Mouse (Mus musculus) forebrain, embryonic 13.5 days (tissue): ENCODE measurements at regions not wholly inside any gene's neighbourhood (a gene's known extent, or its start where the extent isn't known, plus 50 kb on each side); places are given as distances from the start of the nearest gene placed in this dataset.

Experiments used
- ATAC-seq: fragments of 200-750 bp; cut with Nextera tagmentation; 2 replicates; pipeline ENCODE4 v1.8.0; 2017
- H3K27ac ChIP-seq: fragments of 300-500 bp; sonication (generic); 2 replicates; pipeline ENCODE4 v1.5.1; 2015; ENCODE audit warnings: inconsistent platforms, mild to moderate bottlenecking, moderate library complexity
- H3K27me3 ChIP-seq: fragments of 300-500 bp; sonication (generic); 2 replicates; pipeline ENCODE4 v1.6.1; 2015; ENCODE audit warnings: mild to moderate bottlenecking, inconsistent platforms
- H3K36me3 ChIP-seq: fragments of 300-500 bp; sonication (generic); 2 replicates; pipeline ENCODE4 v1.6.1; 2015; ENCODE audit warnings: mild to moderate bottlenecking, inconsistent platforms; ENCODE audit not compliant: poor library complexity, severe bottlenecking
- H3K4me1 ChIP-seq: fragments of 300-500 bp; sonication (generic); 2 replicates; pipeline ENCODE4 v1.6.1; 2015; ENCODE audit warnings: inconsistent platforms
- H3K4me2 ChIP-seq: fragments of 300-500 bp; sonication (generic); 2 replicates; pipeline ENCODE4 v1.6.1; 2015; ENCODE audit warnings: inconsistent platforms, mild to moderate bottlenecking, moderate library complexity
- H3K4me3 ChIP-seq: fragments of 300-500 bp; sonication (generic); 2 replicates; pipeline ENCODE4 v1.5.1; 2015; ENCODE audit warnings: mild to moderate bottlenecking, inconsistent platforms
- H3K9ac ChIP-seq: fragments of 300-500 bp; sonication (generic); 2 replicates; pipeline ENCODE4 v1.6.1; 2015; ENCODE audit warnings: mild to moderate bottlenecking, inconsistent platforms
- H3K9me3 ChIP-seq: fragments of 300-500 bp; sonication (generic); replicated peaks from 2 replicates; pipeline ENCODE4 v1.6.1; 2016; ENCODE audit warnings: inconsistent platforms
- WGBS: fragments of 180-500 bp; shearing (Covaris S2); methylation state at CpG from one replicate; pipeline ENCODE4 v1.1.7; 2015; 5-methylcytosine and 5-hydroxymethylcytosine counted together

DNA sequence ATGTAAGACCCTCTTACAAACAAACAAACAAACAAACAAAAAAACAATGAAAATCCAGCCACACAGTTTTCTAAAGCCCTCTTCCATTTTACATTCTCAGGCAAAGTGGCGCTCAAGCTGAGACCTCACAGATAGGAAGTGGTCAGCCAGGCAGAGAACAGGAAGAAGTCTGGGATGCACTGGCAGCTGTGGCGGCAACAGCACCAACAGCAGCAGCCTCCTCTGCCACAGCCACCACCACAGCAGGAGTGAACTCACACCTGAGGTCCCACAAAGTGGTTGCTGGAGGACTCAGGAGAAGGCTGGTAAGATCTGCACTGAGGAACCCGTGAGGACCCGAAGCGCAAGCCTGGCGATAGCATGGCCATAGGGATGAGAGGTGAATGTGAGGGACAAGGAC lies 156.3 kb downstream of the Grm4 start:
- no peak overlapping the region for H3K4me3 ChIP-seq
- H3K27ac ChIP-seq, result no peak overlapping the region
- no peaks in the 10 kb centered on the region for H3K36me3 ChIP-seq
- no peak overlapping the region for H3K4me2 ChIP-seq
- 94% methylated on average over 6 of the region's 6 CpGs for WGBS
- ATAC-seq, result no peak
- no peaks in the 10 kb centered on the region for H3K27me3 ChIP-seq
- peaks cover 7% of the 10 kb centered on the region for H3K4me1 ChIP-seq
- H3K9ac ChIP-seq, result no peak overlapping the region
- no peaks in the 10 kb centered on the region for H3K9me3 ChIP-seq

DNA sequence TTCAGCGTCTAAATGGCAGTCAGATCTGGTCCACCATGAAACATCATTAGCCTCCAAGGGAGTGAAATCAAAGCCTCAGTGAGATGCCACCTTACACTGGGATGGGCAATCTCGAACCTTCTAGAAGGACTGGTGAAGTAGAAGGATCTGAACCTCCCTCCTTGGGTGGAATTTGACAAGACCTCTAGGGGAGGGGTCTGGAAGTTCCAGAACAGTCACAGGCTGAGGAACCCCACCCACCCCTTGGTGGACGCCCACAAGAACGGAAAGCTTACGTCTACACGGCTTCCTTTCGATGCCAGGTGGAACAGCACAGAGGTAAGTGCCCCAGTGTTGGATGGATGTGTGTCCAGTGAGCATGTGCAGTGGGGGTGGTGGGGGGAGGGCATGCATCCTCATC lies 156.9 kb downstream of the Grm4 start:
- no peaks in the 10 kb centered on the region for H3K27me3 ChIP-seq
- WGBS, result 88% methylated on average over 7 of the region's 7 CpGs
- ATAC-seq, result no peak
- no peak overlapping the region for H3K9ac ChIP-seq
- peaks cover 7% of the 10 kb centered on the region for H3K4me1 ChIP-seq
- no peak overlapping the region for H3K4me2 ChIP-seq
- H3K27ac ChIP-seq, result no peak overlapping the region
- H3K9me3 ChIP-seq, result no peaks in the 10 kb centered on the region
- no peaks in the 10 kb centered on the region for H3K36me3 ChIP-seq
- no peak overlapping the region for H3K4me3 ChIP-seq

GRCm38 (mm10) chr17:27363911-27364310 lies 157.3 kb downstream of the Grm4 start:
- no peak for ATAC-seq
- no peak overlapping the region for H3K9ac ChIP-seq
- 82% methylated on average over 6 of the region's 6 CpGs for WGBS

DNA sequence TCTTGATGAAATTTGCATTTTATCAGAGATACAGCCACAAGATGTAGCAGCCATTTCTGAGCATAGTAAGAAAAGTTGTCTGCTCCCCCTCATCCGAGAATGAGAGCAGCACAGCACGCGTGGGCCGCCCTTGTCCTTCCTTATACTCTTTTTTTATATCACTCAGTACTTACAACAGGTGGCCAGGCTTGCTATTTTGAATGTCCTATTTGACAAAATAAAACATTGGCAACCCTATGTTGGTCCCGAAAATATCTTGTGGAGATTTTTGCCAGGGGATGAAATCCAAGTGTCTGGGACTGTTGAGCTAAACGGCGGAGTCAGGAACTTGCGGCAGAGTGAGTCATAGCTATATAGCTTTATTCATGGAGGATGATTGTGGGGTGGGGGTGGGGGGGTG lies 158.0 kb upstream of the Lemd2 start:
- WGBS, result 95% methylated on average over 8 of the region's 8 CpGs

More at GRCm38 (mm10) chr17:27363911-27364310, 157.3 kb downstream of the Grm4 start:
- peaks cover 2% of the 10 kb centered on the region for H3K27me3 ChIP-seq
- no peaks in the 10 kb centered on the region for H3K9me3 ChIP-seq
- H3K4me2 ChIP-seq, result no peak overlapping the region
- H3K27ac ChIP-seq, result no peak overlapping the region
- H3K4me1 ChIP-seq, result peaks cover 7% of the 10 kb centered on the region
- no peak overlapping the region for H3K4me3 ChIP-seq
- H3K36me3 ChIP-seq, result no peaks in the 10 kb centered on the region

DNA sequence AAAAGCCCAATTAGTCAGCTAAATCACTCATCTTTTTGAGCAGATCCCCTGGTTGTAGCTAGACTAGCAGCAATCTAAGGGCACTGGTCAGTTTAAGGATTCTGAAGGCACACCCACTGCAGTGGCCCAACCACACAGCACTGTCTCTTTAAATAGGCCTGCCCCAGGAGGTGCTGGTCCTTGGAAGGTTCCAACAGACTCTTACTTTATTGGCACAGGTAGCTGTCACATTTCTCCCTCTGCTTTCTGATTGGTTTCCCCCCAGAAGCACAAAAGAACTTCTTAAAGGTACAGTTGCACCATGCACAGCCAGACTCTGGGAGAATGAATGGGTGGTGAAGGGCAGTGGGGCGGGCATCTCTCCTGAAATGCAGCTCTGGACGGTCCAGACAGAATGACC lies 157.1 kb upstream of the Lemd2 start:
- Histone ChIP-seq H3K36me3 (no peaks in the 10 kb centered on the region), H3K27me3 (peaks cover 7% of the 10 kb centered on the region), H3K9me3 (no peaks in the 10 kb centered on the region), H3K4me2 (no peak overlapping the region), H3K4me1 (peaks cover 7% of the 10 kb centered on the region), H3K9ac (no peak overlapping the region), H3K4me3 (no peak overlapping the region), H3K27ac (no peak overlapping the region)
- ATAC-seq, result peak; percentile 66
- WGBS, result 63% methylated on average over 2 of the region's 2 CpGs

More for the DNA sequence above, 158.0 kb upstream of the Lemd2 start:
- peaks cover 7% of the 10 kb centered on the region for H3K4me1 ChIP-seq
- no peak for ATAC-seq
- no peak overlapping the region for H3K4me2 ChIP-seq
- H3K9ac ChIP-seq, result no peak overlapping the region
- no peak overlapping the region for H3K4me3 ChIP-seq
- peaks cover 7% of the 10 kb centered on the region for H3K27me3 ChIP-seq
- H3K36me3 ChIP-seq, result no peaks in the 10 kb centered on the region
- H3K27ac ChIP-seq, result no peak overlapping the region
- no peaks in the 10 kb centered on the region for H3K9me3 ChIP-seq

DNA sequence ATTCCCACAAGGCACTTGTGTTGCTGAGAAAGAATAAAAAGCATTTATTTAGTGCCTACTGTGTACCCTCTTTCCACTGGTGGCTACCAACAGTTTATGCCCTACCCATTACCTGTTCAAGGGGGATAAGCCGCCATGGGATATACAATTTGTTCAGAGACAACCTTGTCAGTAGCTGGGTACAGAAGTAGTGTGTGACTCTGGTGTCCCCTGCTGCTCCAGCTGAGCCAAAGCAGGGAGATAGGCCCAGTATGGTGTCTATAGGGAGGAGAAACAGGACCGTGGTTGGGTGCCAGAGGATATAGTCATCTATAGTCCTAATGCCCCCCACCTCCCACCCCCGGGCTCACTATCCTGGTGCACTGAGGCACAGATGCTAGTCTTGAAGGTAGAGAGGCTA lies 152.6 kb upstream of the Lemd2 start:
- H3K9ac ChIP-seq, result no peak overlapping the region
- 88% methylated on average over 3 of the region's 3 CpGs for WGBS

DNA sequence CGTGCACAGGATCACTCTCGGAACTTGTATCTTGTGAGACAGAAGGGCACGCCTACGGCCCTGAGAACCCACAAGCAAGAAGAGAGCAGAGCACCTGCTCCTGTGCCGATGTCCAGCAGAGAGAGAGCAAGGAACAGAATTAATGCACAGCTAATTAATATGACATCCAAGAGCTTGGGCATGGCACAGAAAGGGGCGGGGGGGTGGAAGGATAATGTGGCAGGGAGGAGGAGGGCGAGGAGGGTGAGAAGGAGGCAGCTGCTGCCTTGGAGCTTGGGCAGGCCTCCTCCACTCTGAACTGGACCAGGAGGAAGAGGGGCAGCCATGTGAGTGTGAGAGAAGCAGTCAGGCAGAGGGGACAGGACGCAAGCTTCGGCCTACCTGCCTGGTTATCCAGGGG lies 151.4 kb upstream of the Lemd2 start:
- Histone ChIP-seq H3K36me3 (no peaks in the 10 kb centered on the region), H3K27me3 (peaks cover 7% of the 10 kb centered on the region), H3K9me3 (no peaks in the 10 kb centered on the region), H3K4me2 (no peak overlapping the region), H3K9ac (0 out of 2 replicates have a peak overlapping the region, but pooled peaks have one; percentile 8), H3K27ac (no peak overlapping the region), H3K4me3 (no peak overlapping the region), H3K4me1 (peaks cover 11% of the 10 kb centered on the region)
- WGBS, result 79% methylated on average over 9 of the region's 9 CpGs
- ATAC-seq, result no peak

More for the DNA sequence above, 152.6 kb upstream of the Lemd2 start:
- Histone ChIP-seq H3K27ac (no peak overlapping the region), H3K27me3 (peaks cover 7% of the 10 kb centered on the region), H3K4me3 (no peak overlapping the region), H3K36me3 (no peaks in the 10 kb centered on the region), H3K4me2 (no peak overlapping the region), H3K9me3 (no peaks in the 10 kb centered on the region), H3K4me1 (peaks cover 15% of the 10 kb centered on the region)
- ATAC-seq, result no peak

DNA sequence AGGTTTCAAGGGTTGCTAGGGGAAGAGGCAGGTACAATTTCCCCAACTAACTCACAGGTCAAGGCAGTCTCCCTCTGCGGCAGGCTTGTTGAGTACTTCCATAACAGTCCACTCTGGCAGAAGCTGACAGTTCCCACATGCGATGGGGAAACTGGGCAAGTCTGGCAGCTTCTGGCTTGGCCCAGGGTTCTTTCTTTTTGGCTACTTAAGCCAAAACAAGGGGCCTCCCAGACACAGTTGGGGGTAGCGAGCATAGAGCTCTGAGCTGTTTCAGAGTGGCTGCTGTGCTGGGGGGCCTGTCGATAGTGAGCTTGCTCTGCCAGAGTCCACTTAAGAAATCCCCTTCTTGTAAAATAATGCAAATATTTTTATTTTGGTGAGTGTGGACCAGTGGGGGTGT lies 150.8 kb upstream of the Lemd2 start:
- H3K9me3 ChIP-seq, result no peaks in the 10 kb centered on the region
- ATAC-seq, result no peak
- H3K4me2 ChIP-seq, result no peak overlapping the region
- WGBS, result 91% methylated on average over 4 of the region's 4 CpGs
- H3K36me3 ChIP-seq, result no peaks in the 10 kb centered on the region
- peaks cover 7% of the 10 kb centered on the region for H3K27me3 ChIP-seq
- no peak overlapping the region for H3K9ac ChIP-seq
- peaks cover 8% of the 10 kb centered on the region for H3K4me1 ChIP-seq
- no peak overlapping the region for H3K4me3 ChIP-seq
- no peak overlapping the region for H3K27ac ChIP-seq

DNA sequence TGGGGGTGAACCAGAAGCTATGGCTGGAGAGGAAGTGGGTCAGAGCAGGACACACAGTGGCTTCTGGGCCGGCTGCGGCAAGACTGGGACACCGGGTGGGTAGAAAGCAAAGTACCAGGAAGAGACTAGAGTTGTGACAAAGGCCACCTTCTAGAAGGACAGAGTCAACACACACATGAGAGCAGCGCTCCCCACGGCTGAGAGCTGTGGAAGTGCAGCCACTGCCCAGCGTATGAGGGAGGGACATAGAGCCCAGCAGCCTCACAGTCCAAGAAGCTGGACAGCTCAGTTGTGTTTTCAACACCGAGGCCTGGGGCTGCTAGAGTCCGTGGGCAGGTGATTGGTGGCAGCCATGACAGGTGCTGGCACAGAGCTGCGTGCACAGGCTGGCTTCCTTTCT lies 145.6 kb upstream of the Lemd2 start:
- Histone ChIP-seq H3K27ac (no peak overlapping the region), H3K9me3 (no peaks in the 10 kb centered on the region), H3K4me3 (no peak overlapping the region), H3K27me3 (0 out of 2 replicates have a peak, but pooled peaks cover 2% of the 10 kb centered on the region), H3K4me1 (no peaks in the 10 kb centered on the region), H3K4me2 (no peak overlapping the region), H3K36me3 (no peaks in the 10 kb centered on the region), H3K9ac (no peak overlapping the region)
- 93% methylated on average over 9 of the region's 9 CpGs for WGBS
- ATAC-seq, result no peak

DNA sequence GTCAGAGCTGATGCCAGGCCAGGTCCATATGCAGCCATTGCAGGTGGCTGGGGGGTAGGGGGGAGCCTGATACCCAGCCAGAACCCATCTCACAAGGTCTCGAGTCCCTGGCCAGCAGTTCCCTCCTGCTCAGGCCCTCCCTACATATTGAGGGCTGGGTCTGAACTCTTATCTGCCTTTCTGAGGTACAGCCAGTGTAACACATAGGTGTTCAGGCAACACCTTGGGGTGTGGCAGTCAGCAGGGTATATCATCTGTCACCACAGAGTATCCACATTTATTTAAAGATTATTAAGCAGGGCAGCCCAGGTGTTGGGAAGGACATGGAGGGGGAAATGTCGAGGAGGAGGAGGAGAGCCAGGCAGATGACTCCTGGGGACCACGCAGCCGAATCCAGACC lies 145.2 kb upstream of the Lemd2 start:
- no peak for ATAC-seq
- WGBS, result 92% methylated on average over 4 of the region's 4 CpGs
- Histone ChIP-seq H3K27me3 (0 out of 2 replicates have a peak, but pooled peaks cover 2% of the 10 kb centered on the region), H3K36me3 (no peaks in the 10 kb centered on the region), H3K27ac (no peak overlapping the region), H3K4me3 (no peak overlapping the region), H3K4me1 (no peaks in the 10 kb centered on the region), H3K9ac (no peak overlapping the region), H3K9me3 (no peaks in the 10 kb centered on the region), H3K4me2 (no peak overlapping the region)

DNA sequence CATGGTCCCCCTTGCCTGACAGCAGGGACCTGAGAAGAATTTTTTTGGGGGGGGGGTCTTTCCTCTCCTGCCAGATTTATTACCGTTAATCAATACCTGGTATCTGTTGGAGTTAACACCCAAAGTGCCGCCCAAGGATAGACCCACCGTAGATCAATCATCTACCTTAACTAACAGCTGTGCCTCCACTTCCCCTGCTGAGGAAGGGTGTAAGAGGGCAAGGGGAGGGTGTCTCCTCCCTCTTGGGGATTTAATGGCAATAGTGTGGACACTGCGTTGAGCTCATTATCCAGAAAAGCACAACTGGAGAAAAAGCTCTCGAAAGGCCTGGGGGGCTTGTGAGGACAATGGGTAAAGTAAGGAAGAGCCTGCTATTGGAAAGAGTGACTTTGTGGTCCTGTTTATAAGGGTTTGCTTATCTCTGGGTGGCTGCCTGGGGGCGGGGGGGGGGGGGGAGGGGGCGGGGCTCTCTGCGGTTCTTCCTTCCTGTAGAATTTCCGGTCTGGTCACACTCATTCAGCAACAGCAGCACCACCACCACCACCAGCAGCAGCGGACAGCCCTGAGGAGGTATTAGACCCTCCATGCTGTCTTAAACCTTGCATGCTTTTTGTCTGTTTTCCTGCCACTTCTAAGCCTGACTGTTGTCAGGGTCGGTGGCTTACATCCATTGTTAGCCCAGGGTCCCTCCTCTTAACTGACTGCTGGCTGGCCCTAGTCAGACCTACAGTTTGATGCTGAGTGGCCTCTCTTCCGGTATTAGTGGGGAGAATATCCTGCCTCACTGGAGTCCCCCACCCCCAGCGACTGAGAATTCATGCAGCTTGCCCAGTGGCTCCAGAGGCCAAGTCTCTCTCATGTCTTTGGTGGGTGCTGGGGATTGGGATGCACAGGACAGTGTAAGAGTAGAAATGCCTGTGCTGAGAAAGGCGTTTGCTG lies 138.0 kb upstream of the Lemd2 start:
- Histone ChIP-seq H3K9ac (no peak overlapping the region), H3K36me3 (no peaks in the 10 kb centered on the region), H3K4me1 (no peaks in the 10 kb centered on the region), H3K27me3 (no peaks in the 10 kb centered on the region), H3K9me3 (no peaks in the 10 kb centered on the region), H3K4me3 (no peak overlapping the region), H3K4me2 (no peak overlapping the region), H3K27ac (no peak overlapping the region)
- 57% methylated on average over 13 of the region's 14 CpGs for WGBS
- ATAC-seq, result no peak

GRCm38 (mm10) chr17:27339823-27340222 lies 135.6 kb upstream of the Lemd2 start:
- no peak overlapping the region for H3K9ac ChIP-seq
- no peaks in the 10 kb centered on the region for H3K4me1 ChIP-seq
- H3K4me2 ChIP-seq, result no peak overlapping the region
- WGBS, result 70% methylated on average over 3 of the region's 3 CpGs
- H3K27me3 ChIP-seq, result 0 out of 2 replicates have a peak, but pooled peaks cover 4% of the 10 kb centered on the region
- no peak overlapping the region for H3K27ac ChIP-seq
- no peak overlapping the region for H3K4me3 ChIP-seq
- H3K9me3 ChIP-seq, result no peaks in the 10 kb centered on the region
- no peak for ATAC-seq
- no peaks in the 10 kb centered on the region for H3K36me3 ChIP-seq
